Mouse (Mus musculus) spleen, adult 12 weeks (tissue): ENCODE measurements around the gene Mad1l1.

Source experiments
- DNase-seq: peaks from one replicate; pipeline ENCODE4 v3.0.0; 2022; ENCODE audit warnings: low spot score

The Mad1l1 gene

DNA sequence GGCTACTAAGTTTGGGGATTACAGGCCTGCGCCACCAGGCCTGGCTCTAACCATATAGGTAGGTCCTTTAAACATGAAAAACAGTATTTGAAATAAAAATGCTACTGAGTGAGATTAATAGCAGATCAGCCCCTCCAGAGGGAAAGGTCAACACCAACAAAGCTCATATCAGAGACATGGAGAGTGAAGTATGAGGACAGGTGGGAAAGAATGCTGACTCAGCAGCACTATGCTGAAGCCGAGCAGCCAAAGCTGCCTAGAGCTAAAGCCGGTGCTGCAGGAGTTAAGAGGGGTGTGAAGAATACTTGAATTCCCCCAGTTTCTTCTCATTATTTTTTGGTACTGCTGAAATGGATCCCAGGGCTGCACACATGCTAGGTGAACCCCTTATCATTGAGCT, 268.9 kb downstream of the Mad1l1 start:
- DNase-seq: no peak

- no peak for DNase-seq
Observed at GRCm38 (mm10) chr5:140045453-140045852, 275.9 kb downstream of the Mad1l1 start.

GRCm38 (mm10) chr5:140043002-140043401, 278.4 kb downstream of the Mad1l1 start:
- no peak for DNase-seq

DNA sequence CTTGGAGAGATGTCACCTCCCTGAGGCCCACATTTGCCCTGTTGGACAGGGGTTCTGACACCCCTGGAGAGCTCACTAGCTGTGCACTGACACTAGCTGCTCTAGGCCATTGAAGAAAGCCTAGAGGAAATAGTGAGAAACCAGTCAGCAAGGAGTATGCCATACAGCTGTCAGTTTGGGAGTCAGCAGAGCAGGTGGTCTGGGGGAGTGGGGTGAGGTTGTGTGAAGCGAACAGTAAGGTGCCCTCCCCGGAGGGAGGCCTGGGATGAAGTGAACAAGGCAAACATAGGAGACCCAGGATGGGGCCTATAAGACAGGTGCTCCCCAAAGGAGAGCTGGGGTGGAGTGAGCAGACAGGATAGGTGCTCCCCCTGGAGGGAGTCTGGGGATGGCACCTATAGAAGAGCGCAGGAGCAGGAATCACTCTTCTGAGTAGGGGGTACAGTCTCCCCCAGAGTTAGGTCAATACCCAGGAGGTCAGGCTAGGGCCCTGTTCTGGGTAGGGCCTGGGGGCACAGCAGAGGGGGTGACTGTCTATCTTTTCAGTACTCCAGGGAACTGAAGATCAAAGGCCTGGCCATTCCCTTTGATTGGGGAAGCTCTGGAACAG, 279.2 kb downstream of the Mad1l1 start:
- DNase-seq: no peak

DNA sequence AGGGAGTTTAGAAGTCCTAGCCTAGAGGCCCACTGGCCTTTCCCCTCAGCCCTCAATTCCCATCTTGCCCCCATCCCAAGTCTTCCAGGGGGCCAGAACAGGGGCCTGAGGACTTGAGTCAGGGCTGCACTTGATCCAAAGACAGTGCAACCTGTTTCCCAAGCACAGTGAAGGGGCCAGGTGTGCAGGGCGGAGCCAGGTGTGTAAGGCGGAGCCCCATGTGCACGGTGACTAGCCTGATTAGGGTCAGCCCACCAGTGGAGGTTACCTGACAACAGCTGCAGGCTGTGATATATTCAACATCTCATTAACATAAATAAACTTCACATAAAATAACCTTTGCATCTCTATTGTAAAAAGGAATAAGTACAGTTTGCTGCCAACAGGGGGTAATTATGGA, 280.3 kb downstream of the Mad1l1 start:
- DNase-seq: no peak

- no peak for DNase-seq
Observed at GRCm38 (mm10) chr5:140037587-140038233, 283.6 kb downstream of the Mad1l1 start.

GRCm38 (mm10) chr5:140035641-140036040, 285.7 kb downstream of the Mad1l1 start:
- DNase-seq: no peak

GRCm38 (mm10) chr5:140035025-140035330, 286.4 kb downstream of the Mad1l1 start:
- DNase-seq: peak; percentile 65

DNA sequence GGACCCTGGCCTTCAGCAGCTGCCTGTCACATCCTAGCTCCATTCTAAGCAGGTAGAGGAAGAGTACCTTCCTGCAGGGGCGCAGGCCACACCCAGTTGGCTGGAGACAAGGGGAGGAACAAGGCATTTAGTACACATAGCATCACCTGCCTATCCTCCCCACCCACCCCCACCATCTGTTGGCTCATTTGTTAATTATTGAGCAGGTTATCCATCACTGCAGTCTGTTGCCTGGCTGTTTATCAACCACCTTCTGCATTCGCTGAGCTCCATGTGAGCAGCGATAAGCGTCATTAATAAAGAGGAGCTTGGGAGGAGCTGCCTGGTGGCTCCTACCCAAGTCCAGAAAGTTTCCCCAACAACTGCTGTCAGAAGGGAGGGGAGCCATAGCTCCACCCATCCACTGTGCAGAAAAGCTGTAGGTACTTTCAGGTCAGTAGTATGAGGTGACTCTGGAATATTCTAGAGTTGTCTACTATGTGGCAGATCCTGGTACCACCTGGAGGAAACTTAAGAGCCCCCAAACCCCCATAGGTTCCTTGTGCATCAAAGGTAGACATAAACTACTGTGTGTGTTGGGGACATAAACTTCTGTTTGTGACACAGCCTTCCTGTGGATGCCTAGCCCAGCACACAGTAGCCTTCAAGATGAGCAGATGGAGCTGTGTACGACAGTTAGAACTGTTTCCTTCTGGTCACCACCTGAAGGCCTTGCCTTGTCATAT, 286.9 kb downstream of the Mad1l1 start:
- peak; percentile 71 for DNase-seq

DNA sequence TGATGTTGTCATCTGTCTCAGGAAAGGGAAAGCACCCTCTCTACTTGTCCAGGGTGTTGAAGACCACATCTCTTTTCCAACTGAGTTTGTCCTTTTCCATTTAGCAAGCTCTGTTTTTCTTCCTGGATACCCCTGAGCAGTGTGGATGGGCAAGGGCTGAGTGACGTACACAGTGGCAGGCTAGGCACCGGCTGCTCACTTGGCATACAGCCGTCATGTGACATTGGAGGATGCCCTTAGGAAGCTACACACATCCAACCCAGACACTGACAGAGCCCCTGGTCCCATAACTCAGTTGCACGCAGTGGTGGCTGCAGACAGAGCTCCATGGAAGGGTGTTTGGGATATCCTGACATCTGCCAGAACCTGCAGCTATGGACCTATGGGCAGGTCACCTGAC, 295.0 kb downstream of the Mad1l1 start:
- DNase-seq: no peak

DNA sequence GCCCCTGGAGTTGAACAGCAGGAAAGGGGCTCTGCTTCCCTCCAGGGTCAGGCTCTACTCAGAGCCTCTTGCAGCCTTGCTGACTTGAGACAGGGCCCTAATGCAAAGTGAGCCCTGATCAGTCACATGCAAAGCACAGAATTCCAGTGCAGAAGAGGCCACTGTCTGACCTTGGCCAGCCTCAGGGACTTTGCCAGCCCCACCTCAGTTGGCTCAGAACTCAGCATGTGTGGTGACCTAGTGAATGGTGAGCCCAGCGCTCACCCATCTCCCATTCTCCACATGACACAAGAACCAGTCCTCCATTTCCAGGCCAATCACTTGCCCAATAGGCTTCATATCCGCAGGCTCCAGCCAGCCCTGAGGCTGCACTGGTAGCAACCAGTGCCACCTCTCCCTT, 296.1 kb downstream of the Mad1l1 start:
- DNase-seq: no peak

- DNase-seq: no peak
Observed at GRCm38 (mm10) chr5:140023941-140024500, 297.3 kb downstream of the Mad1l1 start.

DNA sequence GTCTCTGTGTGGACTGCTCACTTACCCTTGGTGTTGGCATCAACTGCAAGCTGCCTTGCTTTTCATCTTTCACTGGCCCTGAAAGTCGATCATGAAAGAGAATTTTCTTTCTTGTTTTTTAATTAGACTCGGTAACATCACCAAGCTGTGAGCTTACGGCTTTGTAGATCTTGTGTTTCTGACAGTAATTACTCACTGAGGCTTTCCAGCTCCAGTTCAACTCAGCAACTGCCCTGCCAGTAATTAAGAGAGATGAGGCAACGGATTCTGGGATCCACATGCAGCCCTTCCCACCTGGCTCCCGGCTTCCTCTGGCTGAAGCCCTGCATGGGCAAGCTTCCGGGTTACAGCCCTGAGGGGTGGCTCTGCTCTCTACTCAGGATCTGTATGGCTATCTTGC, 298.5 kb downstream of the Mad1l1 start:
- DNase-seq: no peak

GRCm38 (mm10) chr5:140021755-140022154, 299.6 kb downstream of the Mad1l1 start:
- no peak for DNase-seq

- no peak for DNase-seq
Observed at GRCm38 (mm10) chr5:140019616-140020015, 301.7 kb downstream of the Mad1l1 start.

DNA sequence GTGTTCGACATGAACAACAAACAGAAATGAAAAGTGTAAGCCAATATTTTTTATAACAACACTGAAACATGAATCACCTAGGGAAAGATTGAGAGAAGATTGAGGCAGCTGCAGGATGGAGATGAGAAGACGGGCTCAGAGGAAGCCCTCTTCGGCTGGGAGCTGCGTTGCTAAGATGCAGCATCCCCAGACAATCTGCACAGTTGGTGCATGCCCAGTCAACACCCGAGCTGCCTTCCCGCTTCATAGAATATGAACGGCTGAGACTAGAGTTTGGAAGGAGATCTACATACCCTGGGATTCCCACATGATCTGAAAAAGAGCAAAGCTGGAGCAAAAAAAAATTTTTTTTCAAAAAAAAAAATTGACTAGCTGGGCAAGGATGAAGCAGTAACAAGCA, 302.6 kb downstream of the Mad1l1 start:
- DNase-seq: no peak

DNA sequence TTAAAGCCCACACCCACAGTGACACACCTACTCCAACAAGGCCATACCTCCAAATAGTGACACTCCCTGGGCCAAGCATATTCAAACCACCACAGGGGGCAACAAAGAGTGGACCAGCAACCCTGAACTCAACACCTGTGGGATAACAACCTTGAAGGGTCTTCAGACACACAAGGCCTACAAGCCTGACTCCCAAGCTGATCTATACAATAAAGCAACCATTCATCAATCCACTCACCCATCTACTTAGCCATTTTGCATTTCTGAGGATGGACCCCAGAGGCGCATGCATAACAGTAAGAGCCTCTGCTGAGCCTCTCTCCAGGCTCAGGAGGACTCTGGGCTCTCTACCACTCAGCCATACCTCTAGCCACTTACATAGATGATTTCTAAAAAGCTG, 304.5 kb downstream of the Mad1l1 start:
- no peak for DNase-seq

GRCm38 (mm10) chr5:140013652-140014051, 307.7 kb downstream of the Mad1l1 start:
- DNase-seq: no peak

DNA sequence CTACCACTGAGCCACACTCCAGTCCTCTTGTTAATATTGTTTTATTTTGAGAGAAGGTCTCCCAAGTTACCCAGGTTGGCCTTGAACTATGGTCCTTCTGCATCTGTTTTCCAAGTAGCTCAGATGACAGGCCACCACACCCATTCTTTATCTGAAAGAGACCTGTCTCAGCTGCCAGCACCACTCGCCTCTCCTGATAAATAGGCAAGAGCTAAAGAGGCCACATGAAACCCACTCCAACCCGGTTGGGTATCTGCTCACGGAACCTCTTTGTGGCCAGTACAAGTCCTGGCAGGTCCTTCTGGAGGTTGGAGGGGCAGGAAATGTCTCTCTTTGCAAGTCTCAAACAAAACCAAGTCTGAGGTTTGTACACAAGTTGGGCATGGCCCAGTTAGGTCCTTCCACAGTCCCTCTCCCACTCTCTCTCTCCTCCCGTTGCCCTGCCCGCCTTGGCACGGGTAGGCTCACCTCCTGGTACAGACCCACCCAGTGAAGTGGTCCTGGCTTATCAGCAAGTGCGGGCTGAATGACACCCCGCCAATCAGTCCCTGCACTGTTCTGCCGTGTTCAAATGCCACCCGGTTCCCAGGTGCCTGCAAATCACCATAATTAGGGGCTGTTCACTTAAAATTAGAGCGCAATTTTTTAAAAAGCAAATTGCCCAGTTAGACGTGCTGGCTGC, 308.9 kb downstream of the Mad1l1 start:
- peak; percentile 60 for DNase-seq

- no peak for DNase-seq
Observed at GRCm38 (mm10) chr5:140010405-140010804, 310.9 kb downstream of the Mad1l1 start.

GRCm38 (mm10) chr5:140009083-140009655, 312.2 kb downstream of the Mad1l1 start:
- DNase-seq: no peak

- DNase-seq: no peak
Observed at GRCm38 (mm10) chr5:140008523-140008806, 312.9 kb downstream of the Mad1l1 start.
